Mouse (Mus musculus) effector memory CD4-positive, alpha-beta T cell, adult 7 months (primary cell): Measurements from ENCODE around the gene Per1. TPM values are rescaled to one million over a fixed set of nuclear protein-coding genes. Genes with fewer than 3 reads are reported as not detected.

ENCODE experiments used
- polyA plus RNA-seq: library from polyadenylated mRNA; unstranded; fragments of 100-300 nt; shearing (Covaris generic); gene quantifications from one replicate; pipeline ENCODE4 v1.2.1, GENCODE M21; 2017

Per1 gene
- polyA plus RNA-seq, result 81.1 TPM

DNA sequence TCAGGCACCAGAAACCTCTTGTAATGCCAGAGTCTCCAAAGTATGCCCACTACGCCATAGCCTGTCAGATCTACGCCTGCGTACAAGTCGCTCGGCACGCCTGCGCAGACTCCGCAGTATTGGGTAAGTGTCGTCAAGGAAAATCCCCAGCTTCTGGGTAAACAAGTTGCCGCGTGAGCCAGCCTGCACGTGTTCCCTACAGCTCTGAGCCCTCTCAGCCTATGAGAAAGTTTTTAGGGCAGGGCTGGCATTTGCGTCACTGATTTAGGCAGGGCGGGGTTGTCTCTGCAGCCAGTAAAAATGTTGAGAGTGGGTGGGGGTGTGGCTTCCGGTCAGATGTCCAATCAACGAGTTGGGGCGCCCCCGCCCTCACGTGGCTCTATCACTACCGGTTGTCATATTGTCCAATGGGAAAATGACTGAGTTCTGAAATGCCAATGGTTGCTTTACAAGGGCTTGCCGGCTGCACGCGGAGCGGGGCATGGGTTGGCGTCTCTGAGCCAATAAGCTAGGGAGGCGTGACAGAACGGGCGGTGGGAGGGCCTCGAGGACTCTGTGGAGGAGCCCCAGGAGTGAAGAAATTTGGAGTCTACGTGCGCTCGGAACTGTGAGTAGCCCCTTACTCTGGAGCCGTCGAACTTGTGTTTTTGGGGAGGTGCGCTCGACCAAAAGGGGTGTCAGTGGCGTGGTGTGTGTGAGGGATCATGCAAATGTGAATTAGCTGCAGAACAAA, at the start of gene Per1:
Per1 (plus strand) TSS at position 521 of the 733 bp plus-strand sequence.

DNA sequence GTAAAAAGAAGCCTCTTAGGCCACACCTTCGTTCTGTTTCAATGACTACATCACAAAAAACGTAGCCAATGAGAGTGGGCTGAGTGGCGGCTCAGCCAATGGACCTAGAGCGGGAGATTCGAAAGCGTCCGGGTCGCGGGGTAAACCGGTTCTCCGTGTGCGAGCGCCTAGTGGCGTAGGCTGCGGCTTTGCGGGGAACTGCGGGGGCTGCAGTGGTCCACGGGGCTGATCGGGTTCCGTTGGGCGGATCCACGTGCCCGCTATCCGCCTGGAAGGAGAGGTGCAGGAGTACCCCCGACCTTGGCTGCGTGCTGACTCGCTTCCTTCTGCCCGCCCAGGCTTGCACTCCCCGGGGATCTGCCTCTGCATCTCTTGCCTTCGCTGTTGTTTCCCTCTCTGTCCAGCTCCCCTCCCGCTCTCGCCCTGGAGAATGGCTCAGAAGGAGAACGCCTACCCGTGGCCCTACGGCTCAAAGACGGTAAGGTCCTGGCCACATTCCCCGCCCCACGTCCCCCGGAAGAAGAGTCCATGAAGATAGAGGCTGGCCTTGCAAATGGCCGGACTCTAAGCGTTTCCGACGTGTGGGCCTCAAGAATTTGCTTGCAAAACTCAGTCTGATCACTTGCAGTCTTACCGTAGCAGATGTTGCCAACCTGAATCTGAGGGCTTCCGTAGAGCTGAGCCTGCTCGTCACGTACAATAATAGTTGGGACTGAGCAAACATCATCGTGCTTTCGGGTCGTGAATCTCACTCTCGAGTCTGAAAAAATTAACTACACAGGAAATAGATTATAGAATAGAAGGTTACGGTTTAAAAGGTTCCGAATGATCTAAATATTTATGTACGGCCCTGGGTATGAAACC, 49.3 kb upstream of the Per1 start, which contains the start of gene Aurkb:
Aurkb (plus strand) TSS at position 117 of the 864 bp plus-strand sequence.

DNA sequence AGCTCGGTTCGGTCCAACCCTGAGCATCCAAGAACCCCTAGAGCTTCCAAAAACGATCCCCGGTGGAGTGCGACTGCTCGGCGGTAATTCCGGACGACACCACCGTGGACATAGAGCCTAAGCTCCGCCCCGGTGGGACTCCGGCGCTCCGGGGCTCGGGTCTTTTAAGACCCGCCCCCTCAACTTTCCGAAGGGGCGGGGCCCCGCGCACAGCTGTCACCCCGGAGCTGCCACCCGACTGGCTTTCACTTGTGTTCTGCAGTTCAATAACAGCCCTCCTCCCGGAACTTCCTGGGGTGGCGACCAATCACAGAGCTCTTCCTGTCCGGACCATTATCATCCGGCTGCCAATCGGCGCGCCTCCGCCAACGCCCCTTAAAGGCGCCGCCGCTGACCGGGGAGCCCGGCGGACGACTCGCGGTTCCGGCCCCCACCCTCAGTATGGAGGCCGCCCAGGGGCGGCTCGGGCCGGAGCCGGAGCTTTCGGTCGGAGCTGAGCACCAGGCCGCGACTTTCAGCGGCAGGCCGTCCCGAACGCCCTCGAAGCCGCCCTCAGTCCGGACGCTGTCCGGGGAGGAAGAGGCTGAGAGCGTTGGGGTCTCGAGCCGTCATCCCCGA, 35.6 kb upstream of the Per1 start, which contains the start of gene Borcs6:
Borcs6 (plus strand) TSS at position 361 of the 618 bp plus-strand sequence.

GRCm38 (mm10) chr11:69070590-69071222, 24.3 kb upstream of the Per1 start, which contains the start of gene Tmem107:
Gene Tmem107 (plus strand): TSS chr11:69070806.

DNA sequence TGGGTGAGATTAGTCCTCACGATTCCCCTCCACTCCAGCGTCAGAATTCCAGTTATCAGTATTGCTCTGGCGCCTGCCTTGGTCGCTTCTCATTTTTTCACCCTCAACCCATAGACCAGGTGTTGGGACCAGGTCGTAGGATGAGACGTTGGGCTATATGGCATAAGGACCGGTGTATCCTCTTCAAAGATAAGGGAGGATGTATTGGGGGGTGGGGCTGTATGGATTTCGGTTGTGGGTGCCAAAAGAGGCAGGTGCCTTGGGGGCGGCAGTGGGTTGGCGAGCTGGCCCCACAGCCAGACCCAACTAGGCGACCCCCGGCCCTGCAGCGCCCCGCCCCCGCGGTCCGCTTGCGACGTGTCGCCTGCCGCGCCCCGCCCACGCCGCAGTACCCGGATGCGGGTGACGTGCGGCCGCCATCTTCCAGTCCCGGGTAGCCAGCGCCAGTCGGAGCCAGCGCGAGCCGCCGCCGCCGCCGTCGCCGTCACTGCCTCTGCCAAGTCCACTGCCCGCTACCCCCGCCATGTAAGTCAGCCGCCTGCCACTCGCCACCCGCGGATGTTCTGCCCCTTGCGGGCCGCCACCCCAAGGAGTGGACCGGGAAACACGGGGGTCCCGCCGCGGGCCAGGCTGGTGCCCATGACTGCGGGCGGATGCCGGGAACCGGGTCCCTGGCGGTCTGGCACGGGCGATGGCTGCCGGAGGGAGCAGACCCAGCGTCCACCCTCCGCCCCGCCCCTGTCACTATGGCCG, 6.7 kb upstream of the Per1 start, which contains the start of gene Vamp2:
Vamp2 (plus strand) TSS at position 388 of the 753 bp plus-strand sequence.

DNA sequence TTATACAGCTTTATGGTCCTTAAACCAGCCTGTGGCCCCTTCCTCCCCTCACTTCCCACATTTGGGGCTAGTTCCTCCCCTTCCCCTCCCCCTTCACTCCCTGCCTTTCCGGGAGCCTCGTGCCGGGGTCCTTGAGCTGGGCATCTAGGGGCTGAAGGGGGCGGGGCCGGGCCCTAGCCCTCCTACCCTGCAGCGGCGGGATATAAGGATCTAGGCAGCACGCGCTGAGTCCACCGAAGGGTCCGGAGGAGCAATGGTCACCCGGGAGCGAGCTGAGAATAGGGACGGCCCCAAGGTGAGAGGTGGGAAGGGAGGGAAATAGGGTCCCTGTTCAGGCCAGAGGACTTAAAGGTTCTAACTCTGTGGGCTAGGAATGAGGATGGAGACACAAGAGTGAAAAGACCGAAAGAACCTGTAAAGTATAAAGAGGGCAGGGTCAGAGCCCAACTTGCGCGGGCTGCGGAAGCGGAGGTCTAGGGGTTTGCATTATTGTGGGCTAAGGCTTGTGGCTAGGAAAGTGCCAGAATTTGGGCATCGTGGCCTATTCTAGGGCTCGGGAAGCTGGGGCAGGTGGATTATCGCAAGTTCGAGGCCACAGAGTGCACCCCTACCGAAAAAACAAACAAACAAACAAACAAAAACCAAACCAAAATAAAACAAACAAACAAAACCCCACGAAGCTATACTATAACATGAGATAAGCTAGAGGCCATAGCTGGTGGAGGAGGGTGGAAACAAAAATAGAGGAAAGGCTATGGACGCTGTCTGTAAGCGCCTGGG, 25.4 kb downstream of the Per1 start, which contains the start of gene Hes7:
Hes7 (plus strand) TSS at position 184 of the 780 bp plus-strand sequence.

GRCm38 (mm10) chr11:69122336-69122951, 27.4 kb downstream of the Per1 start, which contains the start of gene 9130213A22Rik:
Gene 9130213A22Rik (minus strand): TSS chr11:69122589.

GRCm38 (mm10) chr11:69125852-69125918, 30.7 kb downstream of the Per1 start, which contains the start of gene Aloxe3:
Gene Aloxe3 (plus strand): TSS chr11:69125896.

GRCm38 (mm10) chr11:69156800-69157199, 61.8 kb downstream of the Per1 start, which contains the start of gene Alox12b:
Gene Alox12b (plus strand): TSS chr11:69156989.

Other genes with a start within 250 kb of the Per1 start
- 155 TPM for gene Ndel1, start 223.4 kb upstream of the Per1 start, polyA plus RNA-seq
- gene Rnf222, start 206.7 kb upstream of the Per1 start, polyA plus RNA-seq, result not detected
- gene Rpl26, start 193.6 kb upstream of the Per1 start, polyA plus RNA-seq, result 791 TPM
- 0.48 TPM for gene Odf4, start 168.1 kb upstream of the Per1 start, polyA plus RNA-seq
- gene Arhgef15, start 137.7 kb upstream of the Per1 start, polyA plus RNA-seq, result 0.24 TPM
- 4.6 TPM for gene Slc25a35, start 127.1 kb upstream of the Per1 start, polyA plus RNA-seq
- 3.6 TPM for gene Rangrf, start 120.0 kb upstream of the Per1 start, polyA plus RNA-seq
- gene Pfas, start 86.8 kb upstream of the Per1 start, polyA plus RNA-seq, result 1.8 TPM
- gene Ctc1, start 79.3 kb upstream of the Per1 start, polyA plus RNA-seq, result 15.3 TPM
- 2.2 TPM for gene Aurkb, start 49.6 kb upstream of the Per1 start, polyA plus RNA-seq
- gene Borcs6, start 35.5 kb upstream of the Per1 start, polyA plus RNA-seq, result 5.9 TPM
- gene Tmem107, start 24.4 kb upstream of the Per1 start, polyA plus RNA-seq, result 13.6 TPM
- gene Vamp2, start 6.7 kb upstream of the Per1 start, polyA plus RNA-seq, result 250 TPM
- gene Hes7, start 25.2 kb downstream of the Per1 start, polyA plus RNA-seq, result 0.35 TPM
- gene 9130213A22Rik, start 27.4 kb downstream of the Per1 start, polyA plus RNA-seq, result 0.63 TPM
- 0.69 TPM for gene Aloxe3, start 30.7 kb downstream of the Per1 start, polyA plus RNA-seq
- not detected for gene Alox12b, start 61.8 kb downstream of the Per1 start, polyA plus RNA-seq
- gene Alox8, start 102.6 kb downstream of the Per1 start, polyA plus RNA-seq, result 0.57 TPM
- gene Gucy2e, start 141.8 kb downstream of the Per1 start, polyA plus RNA-seq, result 0.10 TPM
- 9.9 TPM for gene Cntrob, start 228.6 kb downstream of the Per1 start, polyA plus RNA-seq
- 43.0 TPM for gene Trappc1, start 228.8 kb downstream of the Per1 start, polyA plus RNA-seq
- 0.65 TPM for gene Kcnab3, start 231.0 kb downstream of the Per1 start, polyA plus RNA-seq
- gene Rnf227, start 245.2 kb downstream of the Per1 start, polyA plus RNA-seq, result 2.2 TPM